Mouse (Mus musculus): ENCODE measurements around the gene Ankrd6.

GRCm38 (mm10) chr4:32826925-32827324 is 123.7 kb downstream of the Ankrd6 start:
- no peak for TF ChIP-seq GATA1 (IDR thresholded peaks at IDR 0.05; ENCODE audit: borderline replicate concordance, low read length)
- TF ChIP-seq CTCF (IDR thresholded peaks at IDR 0.05; ENCODE audit: low read depth, low read length): no peak
- no peak for TF ChIP-seq GATA2 (IDR thresholded peaks at IDR 0.05; ENCODE audit: borderline replicate concordance, low read depth, low read length)
- TF ChIP-seq TAL1 (conservative IDR thresholded peaks at IDR 0.05; ENCODE audit: low read depth, low read length): no peak
- no peak for TF ChIP-seq POLR2AphosphoS5 (IDR thresholded peaks at IDR 0.05; ENCODE audit: insufficient replicate concordance, low read depth, low read length)

Measured in G1E (cell line).